Mouse (Mus musculus): ENCODE measurements around the gene Itgb4. TPM values are rescaled to one million over a fixed set of nuclear protein-coding genes. Genes with fewer than 3 reads are reported as not detected.

Gene Itgb4
- polyA plus RNA-seq (2015; fragmentation: Illumina TruSeq; extraction: RNeasy Lipid Tissue Mini Kit (QIAGEN cat#74804); ENCODE audit: insufficient read depth, low replicate concordance) = 0.68 TPM

DNA sequence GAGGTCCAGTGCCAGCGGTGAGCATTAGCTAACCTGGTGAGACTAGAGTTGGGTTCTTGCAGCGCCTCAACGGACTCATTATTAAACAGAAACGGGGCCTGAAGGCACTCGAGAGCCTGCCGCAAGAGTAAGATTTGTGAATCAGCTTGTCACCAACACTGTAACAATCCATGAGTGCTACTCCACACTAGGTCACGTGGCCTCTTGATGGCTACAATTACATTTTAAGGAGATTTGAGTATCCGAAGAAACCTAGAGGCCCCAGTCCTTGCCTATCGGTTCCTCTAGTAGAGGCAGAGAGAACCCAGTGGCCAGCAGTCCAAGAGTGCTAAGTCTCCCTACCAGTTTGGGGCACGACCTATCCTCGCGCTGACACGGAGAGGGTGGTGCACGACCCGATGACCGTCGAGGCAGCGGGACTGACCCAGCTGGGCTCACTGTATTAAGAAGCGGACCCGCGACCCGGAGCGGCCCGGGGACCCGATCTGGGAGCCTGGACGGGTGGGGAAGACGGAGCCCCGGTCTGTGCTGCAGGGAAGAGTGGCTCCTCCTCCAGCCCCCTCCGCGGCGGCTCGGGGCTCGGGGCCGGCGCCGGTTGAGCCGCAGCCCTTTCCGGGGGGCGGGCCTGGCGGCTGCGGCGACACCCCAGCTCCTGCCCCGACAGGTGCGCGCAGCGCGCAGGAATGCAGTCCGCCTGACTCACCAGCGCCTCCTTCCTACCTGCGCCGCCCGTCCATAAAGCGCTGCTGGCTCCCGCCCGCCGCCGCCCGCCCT, at the start of gene Itgb4:
Itgb4 (plus strand) TSS at position 401 of the 774 bp plus-strand sequence.

DNA sequence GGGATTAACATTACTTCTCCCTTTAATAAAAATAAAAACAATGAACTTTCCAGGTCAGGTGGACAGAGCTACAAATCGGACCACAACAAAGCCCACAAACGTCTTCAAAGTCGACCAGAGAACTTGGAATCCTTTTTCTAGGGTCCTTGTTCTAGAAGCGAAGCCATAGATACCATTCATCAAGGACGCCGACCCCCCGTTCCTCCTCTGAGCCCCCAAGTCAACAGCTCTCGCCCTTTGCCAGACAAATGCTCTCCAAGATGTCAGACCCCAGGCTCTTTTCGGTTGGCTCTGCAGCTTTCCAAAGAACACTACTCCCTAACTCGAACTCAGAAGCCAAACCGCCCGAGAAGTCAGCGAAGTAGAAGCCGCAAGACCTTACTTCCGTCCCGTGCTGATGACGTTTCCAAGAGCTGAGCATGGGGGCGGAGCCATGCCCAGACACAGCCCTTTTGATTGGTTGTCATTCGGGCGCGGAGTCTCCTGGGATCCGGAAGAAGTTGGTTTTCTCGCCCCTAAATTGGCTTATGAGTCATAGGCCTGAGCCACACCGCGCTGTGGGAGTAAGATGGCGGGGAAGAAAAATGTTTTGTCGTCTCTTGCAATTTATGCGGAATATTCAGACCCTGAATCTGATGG, 41.3 kb upstream of the Itgb4 start, which contains the start of the genes Sap30bp and Recql5:
Sap30bp (plus strand) TSS at position 175 of the 639 bp plus-strand sequence.
Recql5 (minus strand) TSS at position 370 of the 639 bp plus-strand sequence.

DNA sequence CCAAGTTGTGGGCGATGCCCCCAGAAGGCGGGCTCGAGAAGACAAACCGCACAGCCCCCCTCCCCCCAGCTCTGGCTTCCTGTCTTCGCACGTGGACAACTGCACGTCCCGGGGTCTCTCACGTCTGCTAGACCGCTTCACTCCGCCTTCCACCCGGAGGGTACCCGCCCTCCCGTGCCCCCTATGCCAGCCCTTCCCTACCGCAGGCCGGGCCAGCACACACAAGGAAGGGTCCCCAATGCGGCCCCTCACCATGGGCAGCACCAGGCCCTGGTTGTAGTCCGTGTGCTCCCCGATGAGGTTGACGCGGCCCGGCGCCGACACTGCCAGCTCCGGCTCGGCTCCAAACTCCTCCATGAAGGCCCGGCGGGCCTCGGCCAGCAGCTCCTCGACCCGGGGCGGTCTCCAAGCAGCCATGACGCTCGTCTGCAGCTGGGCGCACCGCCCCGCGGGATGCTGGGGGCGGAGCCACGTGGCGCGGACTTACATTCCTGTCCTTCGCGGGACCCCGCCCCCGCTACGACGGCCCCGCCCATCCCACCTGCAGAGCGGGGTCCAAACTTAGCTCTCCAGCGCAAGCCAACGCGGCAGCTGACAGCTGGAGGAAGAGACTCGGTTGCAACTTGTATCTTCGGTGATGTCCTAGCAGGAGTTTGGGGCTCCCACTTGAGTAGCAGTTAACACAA, 37.9 kb downstream of the Itgb4 start, which contains the start of gene Galk1:
Galk1 (minus strand) TSS at position 458 of the 686 bp plus-strand sequence.

DNA sequence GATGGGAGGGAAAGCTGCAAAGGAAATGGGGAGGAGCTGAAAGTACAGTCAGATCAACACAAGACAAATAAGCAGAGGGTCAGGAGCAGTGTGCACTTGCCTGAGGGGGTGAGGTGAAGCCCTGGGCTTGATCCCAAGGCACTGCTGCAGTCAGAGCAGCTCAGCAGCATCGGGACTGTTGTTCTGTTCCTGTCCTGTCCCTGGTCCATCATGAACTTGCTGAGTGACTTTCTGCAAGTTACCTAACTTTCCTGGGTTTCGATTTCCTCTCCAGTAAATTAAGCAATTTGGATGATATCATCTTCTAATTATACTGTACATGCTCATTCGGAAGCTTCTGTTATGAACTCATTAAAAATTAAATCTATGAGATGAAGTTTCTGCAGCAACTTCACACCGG, 53.2 kb downstream of the Itgb4 start, which contains the start of gene H3f3b:
H3f3b (minus strand) TSS at position 207 of the 400 bp plus-strand sequence.

DNA sequence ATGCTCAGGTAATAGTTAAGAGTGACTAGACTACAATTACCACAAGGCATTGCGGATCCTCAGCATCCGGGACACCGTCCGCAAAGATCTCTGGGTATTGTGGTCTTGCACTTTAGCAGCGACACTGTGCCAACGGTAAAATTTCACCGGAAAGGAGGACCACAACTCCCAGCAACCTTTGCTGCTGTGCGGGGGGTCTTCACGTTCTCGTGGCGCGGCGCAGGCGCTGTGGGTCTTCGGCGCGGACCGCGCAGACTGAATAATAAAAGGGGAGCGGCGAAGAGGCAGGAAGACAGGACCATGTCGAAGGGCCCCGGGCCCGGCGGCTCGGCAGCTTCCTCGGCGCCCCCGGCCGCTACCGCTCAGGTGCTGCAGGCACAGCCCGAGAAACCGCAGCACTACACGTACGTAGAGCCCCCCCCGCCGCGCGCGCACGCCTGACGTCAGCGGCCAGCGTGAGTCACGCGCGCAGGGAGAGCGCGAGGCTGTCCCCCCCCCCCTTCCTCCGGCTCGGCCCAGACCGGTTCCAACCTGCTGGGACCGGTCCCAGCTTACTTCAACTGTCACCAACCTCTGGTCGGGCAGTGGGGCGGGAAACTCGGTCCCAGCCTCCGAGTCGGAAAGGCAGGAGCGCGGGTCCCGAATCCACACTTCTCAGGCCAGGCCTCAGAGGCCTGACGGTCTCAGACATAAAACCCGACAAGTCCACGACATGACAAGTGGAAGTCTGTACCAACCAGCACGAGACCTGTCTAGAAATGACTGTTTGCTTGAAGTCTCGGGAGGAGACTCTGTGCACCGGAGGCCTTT, 55.8 kb downstream of the Itgb4 start, which contains the start of gene Unk:
Unk (plus strand) TSS at position 235 of the 810 bp plus-strand sequence.

Other genes with a start within 250 kb of the Itgb4 start
- gene Tmem94, start 209.3 kb upstream of the Itgb4 start, polyA plus RNA-seq (2015; fragmentation: Illumina TruSeq; extraction: RNeasy Lipid Tissue Mini Kit (QIAGEN cat#74804); ENCODE audit: insufficient read depth, low replicate concordance) = 7.2 TPM
- 3.5 TPM for gene Caskin2, start 161.1 kb upstream of the Itgb4 start, polyA plus RNA-seq (2015; fragmentation: Illumina TruSeq; extraction: RNeasy Lipid Tissue Mini Kit (QIAGEN cat#74804); ENCODE audit: insufficient read depth, low replicate concordance)
- gene Tsen54, start 160.0 kb upstream of the Itgb4 start, polyA plus RNA-seq (2015; fragmentation: Illumina TruSeq; extraction: RNeasy Lipid Tissue Mini Kit (QIAGEN cat#74804); ENCODE audit: insufficient read depth, low replicate concordance) = 7.3 TPM
- 7.2 TPM for gene Llgl2, start 150.7 kb upstream of the Itgb4 start, polyA plus RNA-seq (2015; fragmentation: Illumina TruSeq; extraction: RNeasy Lipid Tissue Mini Kit (QIAGEN cat#74804); ENCODE audit: insufficient read depth, low replicate concordance)
- gene Myo15b, start 116.3 kb upstream of the Itgb4 start, polyA plus RNA-seq (2015; fragmentation: Illumina TruSeq; extraction: RNeasy Lipid Tissue Mini Kit (QIAGEN cat#74804); ENCODE audit: insufficient read depth, low replicate concordance) = 0.15 TPM
- 4.9 TPM for gene Smim5, start 74.7 kb upstream of the Itgb4 start, polyA plus RNA-seq (2015; fragmentation: Illumina TruSeq; extraction: RNeasy Lipid Tissue Mini Kit (QIAGEN cat#74804); ENCODE audit: insufficient read depth, low replicate concordance)
- gene Smim6, start 62.7 kb upstream of the Itgb4 start, polyA plus RNA-seq (2015; fragmentation: Illumina TruSeq; extraction: RNeasy Lipid Tissue Mini Kit (QIAGEN cat#74804); ENCODE audit: insufficient read depth, low replicate concordance) = 0.35 TPM
- gene Sap30bp, start 41.4 kb upstream of the Itgb4 start, polyA plus RNA-seq (2015; fragmentation: Illumina TruSeq; extraction: RNeasy Lipid Tissue Mini Kit (QIAGEN cat#74804); ENCODE audit: insufficient read depth, low replicate concordance) = 46.2 TPM
- gene Recql5, start 41.2 kb upstream of the Itgb4 start, polyA plus RNA-seq (2015; fragmentation: Illumina TruSeq; extraction: RNeasy Lipid Tissue Mini Kit (QIAGEN cat#74804); ENCODE audit: insufficient read depth, low replicate concordance) = 26.4 TPM
- 1.7 TPM for gene Galk1, start 38.0 kb downstream of the Itgb4 start, polyA plus RNA-seq (2015; fragmentation: Illumina TruSeq; extraction: RNeasy Lipid Tissue Mini Kit (QIAGEN cat#74804); ENCODE audit: insufficient read depth, low replicate concordance)
- gene H3f3b, start 53.3 kb downstream of the Itgb4 start, polyA plus RNA-seq (2015; fragmentation: Illumina TruSeq; extraction: RNeasy Lipid Tissue Mini Kit (QIAGEN cat#74804); ENCODE audit: insufficient read depth, low replicate concordance) = 433 TPM
- 11.8 TPM for gene Unk, start 55.6 kb downstream of the Itgb4 start, polyA plus RNA-seq (2015; fragmentation: Illumina TruSeq; extraction: RNeasy Lipid Tissue Mini Kit (QIAGEN cat#74804); ENCODE audit: insufficient read depth, low replicate concordance)
- 15.2 TPM for gene Unc13d, start 103.3 kb downstream of the Itgb4 start, polyA plus RNA-seq (2015; fragmentation: Illumina TruSeq; extraction: RNeasy Lipid Tissue Mini Kit (QIAGEN cat#74804); ENCODE audit: insufficient read depth, low replicate concordance)
- 72.9 TPM for gene Wbp2, start 112.3 kb downstream of the Itgb4 start, polyA plus RNA-seq (2015; fragmentation: Illumina TruSeq; extraction: RNeasy Lipid Tissue Mini Kit (QIAGEN cat#74804); ENCODE audit: insufficient read depth, low replicate concordance)
- gene Trim47, start 152.5 kb downstream of the Itgb4 start, polyA plus RNA-seq (2015; fragmentation: Illumina TruSeq; extraction: RNeasy Lipid Tissue Mini Kit (QIAGEN cat#74804); ENCODE audit: insufficient read depth, low replicate concordance) = 4.4 TPM
- 30.2 TPM for gene Trim65, start 156.4 kb downstream of the Itgb4 start, polyA plus RNA-seq (2015; fragmentation: Illumina TruSeq; extraction: RNeasy Lipid Tissue Mini Kit (QIAGEN cat#74804); ENCODE audit: insufficient read depth, low replicate concordance)
- gene Mrpl38, start 164.2 kb downstream of the Itgb4 start, polyA plus RNA-seq (2015; fragmentation: Illumina TruSeq; extraction: RNeasy Lipid Tissue Mini Kit (QIAGEN cat#74804); ENCODE audit: insufficient read depth, low replicate concordance) = 19.5 TPM
- 15.1 TPM for gene Fbf1, start 193.5 kb downstream of the Itgb4 start, polyA plus RNA-seq (2015; fragmentation: Illumina TruSeq; extraction: RNeasy Lipid Tissue Mini Kit (QIAGEN cat#74804); ENCODE audit: insufficient read depth, low replicate concordance)
- gene Ten1, start 224.1 kb downstream of the Itgb4 start, polyA plus RNA-seq (2015; fragmentation: Illumina TruSeq; extraction: RNeasy Lipid Tissue Mini Kit (QIAGEN cat#74804); ENCODE audit: insufficient read depth, low replicate concordance) = 21.5 TPM
- 34.2 TPM for gene Acox1, start 224.3 kb downstream of the Itgb4 start, polyA plus RNA-seq (2015; fragmentation: Illumina TruSeq; extraction: RNeasy Lipid Tissue Mini Kit (QIAGEN cat#74804); ENCODE audit: insufficient read depth, low replicate concordance)

Data from spleen, adult 10 weeks (tissue).